Mouse (Mus musculus): ENCODE data around the gene Ppp5c. TPM values are rescaled to one million over a fixed set of nuclear protein-coding genes. Genes with fewer than 3 reads are reported as not detected.
A peak's percentile ranks its signal among the peaks of the same experiment; 100 is the strongest.

The Ppp5c gene
- polyA plus RNA-seq, 1 experiment from 2014 or later = 128 TPM

DNA sequence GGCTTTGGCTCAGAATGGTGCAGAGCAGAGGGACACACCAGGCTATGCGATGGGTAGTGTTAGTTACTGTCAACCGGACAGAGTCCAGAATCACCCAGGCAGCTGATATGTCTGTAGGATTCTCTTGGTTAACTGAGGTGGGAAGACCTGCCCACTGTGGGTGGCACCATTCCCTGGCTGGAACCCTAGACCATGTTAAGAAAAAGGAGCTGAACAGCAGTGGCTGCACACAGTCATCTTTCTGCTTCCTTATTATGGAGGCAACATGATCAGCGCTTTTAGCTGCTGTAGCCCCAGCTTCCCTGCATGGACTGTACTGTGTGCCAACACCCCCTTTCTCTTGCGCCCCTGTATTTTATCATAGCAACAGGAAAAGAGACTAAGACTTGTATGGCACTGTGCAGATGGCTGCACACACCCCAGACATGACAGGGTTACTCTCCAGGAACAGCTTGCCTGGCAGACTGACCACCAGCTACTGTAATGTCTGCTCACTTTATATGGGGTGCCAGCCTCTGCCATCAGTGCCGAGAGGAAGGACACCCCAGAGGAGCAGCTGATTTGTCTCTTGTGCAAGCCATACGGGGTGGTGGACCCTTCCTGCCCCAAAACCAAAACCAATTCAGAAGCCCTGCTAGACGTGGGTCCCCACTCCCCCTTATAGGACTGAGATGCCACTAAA is 15.7 kb downstream of the Ppp5c start:
- no peaks in the 10 kb centered on the region for H3K4me1 ChIP-seq (ENCODE audit: control insufficient read depth, insufficient read depth, low read length)
- peaks cover 38% of the 10 kb centered on the region for H3K36me3 ChIP-seq (ENCODE audit: control insufficient read depth, insufficient read depth, low read length)
- WGBS = 94% methylated on average over 7 of the region's 7 CpGs
- no peak overlapping the region for H3K4me2 ChIP-seq (ENCODE audit: low read depth)
- H3K9ac ChIP-seq (ENCODE audit: low read length) = no peak overlapping the region
- DNase-seq (ENCODE audit: low spot score) (no peak), ATAC-seq (ENCODE audit: insufficient read depth, low FRiP score, low TSS enrichment) (no peak)
- H3K9me3 ChIP-seq (ENCODE audit: control insufficient read depth, low read length) = no peaks in the 10 kb centered on the region
- H3K4me3 ChIP-seq (ENCODE audit: low read depth, low read length) = no peak overlapping the region
- H3K27me3 ChIP-seq (ENCODE audit: control insufficient read depth, insufficient read depth, low read length) = no peaks in the 10 kb centered on the region
- H3K27ac ChIP-seq (ENCODE audit: low read depth, low read length) = no peak overlapping the region

DNA sequence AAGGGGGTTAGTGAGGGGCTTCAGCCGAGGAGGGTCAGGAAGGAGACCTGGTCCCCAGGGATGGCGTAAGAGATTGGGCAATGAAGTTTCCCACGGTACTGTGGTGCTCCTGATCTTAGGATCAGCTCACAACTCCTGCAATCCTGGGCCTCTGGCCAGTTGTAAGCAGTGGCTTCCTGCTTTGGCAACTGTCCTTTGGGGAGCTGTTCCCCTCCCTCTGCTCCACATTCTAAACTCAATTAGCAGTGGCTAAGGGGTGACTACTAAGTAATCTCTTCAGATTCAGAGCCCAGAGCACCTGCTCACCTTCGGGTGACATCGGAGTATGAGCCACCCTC is 17.7 kb downstream of the Ppp5c start:
- ATAC-seq (ENCODE audit: insufficient read depth, low FRiP score, low TSS enrichment) (no peak), DNase-seq (ENCODE audit: low spot score) (no peak)
- no peak overlapping the region for H3K4me3 ChIP-seq (ENCODE audit: low read depth, low read length)
- H3K27ac ChIP-seq (ENCODE audit: low read depth, low read length) = no peak overlapping the region
- H3K4me2 ChIP-seq (ENCODE audit: low read depth) = no peak overlapping the region
- peaks cover 33% of the 10 kb centered on the region for H3K36me3 ChIP-seq (ENCODE audit: control insufficient read depth, insufficient read depth, low read length)
- no peaks in the 10 kb centered on the region for H3K9me3 ChIP-seq (ENCODE audit: control insufficient read depth, low read length)
- 95% methylated on average over 5 of the region's 5 CpGs for WGBS
- H3K27me3 ChIP-seq (ENCODE audit: control insufficient read depth, insufficient read depth, low read length) = no peaks in the 10 kb centered on the region
- H3K4me1 ChIP-seq (ENCODE audit: control insufficient read depth, insufficient read depth, low read length) = no peaks in the 10 kb centered on the region
- no peak overlapping the region for H3K9ac ChIP-seq (ENCODE audit: low read length)

GRCm38 (mm10) chr7:17009326-17010009 is 18.3 kb downstream of the Ppp5c start:
- WGBS = 92% methylated on average over 16 of the region's 16 CpGs
- no peaks in the 10 kb centered on the region for H3K9me3 ChIP-seq (ENCODE audit: control insufficient read depth, low read length)
- H3K36me3 ChIP-seq (ENCODE audit: control insufficient read depth, insufficient read depth, low read length) = peaks cover 33% of the 10 kb centered on the region
- ATAC-seq (ENCODE audit: insufficient read depth, low FRiP score, low TSS enrichment) (no peak), DNase-seq (ENCODE audit: low spot score) (no peak)
- no peak overlapping the region for H3K27ac ChIP-seq (ENCODE audit: low read depth, low read length)
- H3K9ac ChIP-seq (ENCODE audit: low read length) = no peak overlapping the region
- no peaks in the 10 kb centered on the region for H3K4me1 ChIP-seq (ENCODE audit: control insufficient read depth, insufficient read depth, low read length)
- H3K27me3 ChIP-seq (ENCODE audit: control insufficient read depth, insufficient read depth, low read length) = no peaks in the 10 kb centered on the region
- no peak overlapping the region for H3K4me3 ChIP-seq (ENCODE audit: low read depth, low read length)
- H3K4me2 ChIP-seq (ENCODE audit: low read depth) = no peak overlapping the region

- WGBS = 84% methylated on average over 4 of the region's 4 CpGs
- H3K4me2 ChIP-seq (ENCODE audit: low read depth) = no peak overlapping the region
- peaks cover 31% of the 10 kb centered on the region for H3K36me3 ChIP-seq (ENCODE audit: control insufficient read depth, insufficient read depth, low read length)
- H3K27ac ChIP-seq (ENCODE audit: low read depth, low read length) = no peak overlapping the region
- H3K27me3 ChIP-seq (ENCODE audit: control insufficient read depth, insufficient read depth, low read length) = no peaks in the 10 kb centered on the region
- H3K9me3 ChIP-seq (ENCODE audit: control insufficient read depth, low read length) = no peaks in the 10 kb centered on the region
- ATAC-seq (ENCODE audit: insufficient read depth, low FRiP score, low TSS enrichment) (no peak), DNase-seq (ENCODE audit: low spot score) (no peak)
- no peak overlapping the region for H3K9ac ChIP-seq (ENCODE audit: low read length)
- no peaks in the 10 kb centered on the region for H3K4me1 ChIP-seq (ENCODE audit: control insufficient read depth, insufficient read depth, low read length)
- no peak overlapping the region for H3K4me3 ChIP-seq (ENCODE audit: low read depth, low read length)
These were observed 20.4 kb downstream of the Ppp5c start for GRCm38 (mm10) chr7:17007300-17007699.

DNA sequence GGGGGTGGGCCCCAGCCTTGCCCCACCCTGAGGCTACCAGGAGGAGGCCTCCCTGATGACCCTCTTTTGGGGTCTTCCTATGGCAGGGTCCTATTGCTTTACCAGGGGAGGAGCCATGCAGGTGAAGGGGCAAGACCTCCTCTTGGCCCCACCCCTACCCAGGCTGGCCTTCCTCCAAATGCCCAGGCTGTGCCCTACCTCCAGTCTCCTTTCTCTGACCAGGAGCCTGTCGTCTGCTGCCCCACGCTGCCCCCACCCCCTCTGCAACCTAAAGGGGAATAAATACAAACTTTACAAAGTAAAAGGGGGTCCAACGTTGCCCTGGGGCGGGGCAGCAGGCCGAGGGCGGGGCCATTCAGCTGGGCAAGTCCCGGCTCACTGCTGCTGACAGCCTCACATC is 23.0 kb downstream of the Ppp5c start:
- no peaks in the 10 kb centered on the region for H3K4me1 ChIP-seq (ENCODE audit: control insufficient read depth, insufficient read depth, low read length)
- WGBS = 86% methylated on average over 7 of the region's 7 CpGs
- peaks cover 20% of the 10 kb centered on the region for H3K36me3 ChIP-seq (ENCODE audit: control insufficient read depth, insufficient read depth, low read length)
- H3K9ac ChIP-seq (ENCODE audit: low read length) = no peak overlapping the region
- no peak overlapping the region for H3K27ac ChIP-seq (ENCODE audit: low read depth, low read length)
- H3K4me3 ChIP-seq (ENCODE audit: low read depth, low read length) = no peak overlapping the region
- H3K4me2 ChIP-seq (ENCODE audit: low read depth) = no peak overlapping the region
- H3K27me3 ChIP-seq (ENCODE audit: control insufficient read depth, insufficient read depth, low read length) = no peaks in the 10 kb centered on the region
- H3K9me3 ChIP-seq (ENCODE audit: control insufficient read depth, low read length) = no peaks in the 10 kb centered on the region
- DNase-seq (ENCODE audit: low spot score) = no peak
- no peak for ATAC-seq (ENCODE audit: insufficient read depth, low FRiP score, low TSS enrichment)

GRCm38 (mm10) chr7:17003230-17003960 is 24.3 kb downstream of the Ppp5c start:
- Histone ChIP-seq H3K4me1 (ENCODE audit: control insufficient read depth, insufficient read depth, low read length) (no peaks in the 10 kb centered on the region), H3K4me3 (ENCODE audit: low read depth, low read length) (no peak overlapping the region), H3K36me3 (ENCODE audit: control insufficient read depth, insufficient read depth, low read length) (peaks cover 13% of the 10 kb centered on the region), H3K27me3 (ENCODE audit: control insufficient read depth, insufficient read depth, low read length) (no peaks in the 10 kb centered on the region), H3K9ac (ENCODE audit: low read length) (no peak overlapping the region), H3K4me2 (ENCODE audit: low read depth) (no peak overlapping the region), H3K27ac (ENCODE audit: low read depth, low read length) (no peak overlapping the region), H3K9me3 (ENCODE audit: control insufficient read depth, low read length) (no peaks in the 10 kb centered on the region)
- DNase-seq (ENCODE audit: low spot score) (no peak), ATAC-seq (ENCODE audit: insufficient read depth, low FRiP score, low TSS enrichment) (no peak)
- 72% methylated on average over 7 of the region's 7 CpGs for WGBS

- Histone ChIP-seq H3K27ac (ENCODE audit: low read depth, low read length) (no peak overlapping the region), H3K4me3 (ENCODE audit: low read depth, low read length) (no peak overlapping the region), H3K4me2 (ENCODE audit: low read depth) (no peak overlapping the region), H3K9me3 (ENCODE audit: control insufficient read depth, low read length) (no peaks in the 10 kb centered on the region), H3K9ac (ENCODE audit: low read length) (no peak overlapping the region), H3K27me3 (ENCODE audit: control insufficient read depth, insufficient read depth, low read length) (no peaks in the 10 kb centered on the region), H3K4me1 (ENCODE audit: control insufficient read depth, insufficient read depth, low read length) (no peaks in the 10 kb centered on the region), H3K36me3 (ENCODE audit: control insufficient read depth, insufficient read depth, low read length) (peaks cover 13% of the 10 kb centered on the region)
- ATAC-seq (ENCODE audit: insufficient read depth, low FRiP score, low TSS enrichment) (peak; percentile 42), DNase-seq (ENCODE audit: low spot score) (peak; percentile 86)
- WGBS = 10% methylated on average over 7 of the region's 7 CpGs
These were observed 25.1 kb downstream of the Ppp5c start for GRCm38 (mm10) chr7:17002375-17003195.

GRCm38 (mm10) chr7:16999650-17000049 is 28.1 kb downstream of the Ppp5c start:
- DNase-seq (ENCODE audit: low spot score) (peak; percentile 86), ATAC-seq (ENCODE audit: insufficient read depth, low FRiP score, low TSS enrichment) (no peak)
- Histone ChIP-seq H3K9me3 (ENCODE audit: control insufficient read depth, low read length) (no peaks in the 10 kb centered on the region), H3K27ac (ENCODE audit: low read depth, low read length) (no peak overlapping the region), H3K4me1 (ENCODE audit: control insufficient read depth, insufficient read depth, low read length) (peaks cover 10% of the 10 kb centered on the region; the same call in 1 of the 2 replicates), H3K27me3 (ENCODE audit: control insufficient read depth, insufficient read depth, low read length) (no peaks in the 10 kb centered on the region), H3K9ac (ENCODE audit: low read length) (no peak overlapping the region), H3K36me3 (ENCODE audit: control insufficient read depth, insufficient read depth, low read length) (peaks cover 5% of the 10 kb centered on the region), H3K4me2 (ENCODE audit: low read depth) (no peak overlapping the region), H3K4me3 (ENCODE audit: low read depth, low read length) (no peak overlapping the region)
- 20% methylated on average over 4 of the region's 4 CpGs for WGBS
